ENCODE assay signal across 30 mouse cellular contexts in genomic region chr6:87034395-87034794, GRCm38 (mm10). TPM values are rescaled to one million over a fixed set of nuclear protein-coding genes. Genes with fewer than 3 reads are reported as not detected.
DNase-seq lines count a peak whose midpoint lies in the region; ATAC-seq and TF ChIP-seq lines count a peak whose summit lies in the region.
"Had no signal": no experiment of that assay in that cellular context is flagged by ENCODE, and none has a peak within 500 bp of the region (broad histone marks: within the 10 kb centered on the region; RNA-seq: fewer than 3 reads in every experiment).

No protein-coding gene starts in this region.

- no peaks in the 10 kb centered on the region for H3K9me3 ChIP-seq in lung, postnatal 0 days (ENCODE audit: low read length)
- no peaks in the 10 kb centered on the region for H3K9me3 ChIP-seq in intestine, embryonic 16.5 days (ENCODE audit: control insufficient read depth, low read length)
- H3K9me3 ChIP-seq in kidney, embryonic 16.5 days (ENCODE audit: low read length), result 0 out of 2 replicates have a peak, but pooled peaks cover 6% of the 10 kb centered on the region
- H3K9me3 ChIP-seq: embryonic facial prominence, embryonic 13.5 days; forebrain, embryonic 10.5 days; heart, embryonic 10.5 days had no signal

- no peaks in the 10 kb centered on the region for H3K36me3 ChIP-seq in lung, postnatal 0 days (ENCODE audit: insufficient read depth, low read length)
- H3K36me3 ChIP-seq in intestine, embryonic 16.5 days (ENCODE audit: control insufficient read depth, insufficient read depth, low read length), result no peaks in the 10 kb centered on the region
- H3K36me3 ChIP-seq in small intestine, adult 2 months (ENCODE audit: control insufficient read depth, insufficient read depth, low read length), result no peaks in the 10 kb centered on the region
- H3K36me3 ChIP-seq in kidney, embryonic 16.5 days (ENCODE audit: insufficient read depth, low read length), result 0 out of 2 replicates have a peak, but pooled peaks cover 4% of the 10 kb centered on the region

- no peak overlapping the region for H3K4me2 ChIP-seq in lung, postnatal 0 days (replicated peaks; ENCODE audit: low read depth, low read length)
- H3K4me2 ChIP-seq in intestine, embryonic 16.5 days (ENCODE audit: low read depth, low read length), result no peak overlapping the region
- no peak overlapping the region for H3K4me2 ChIP-seq in kidney, embryonic 16.5 days (replicated peaks; ENCODE audit: low read depth, low read length)
- H3K4me2 ChIP-seq: embryonic facial prominence, embryonic 13.5 days; forebrain, embryonic 13.5 days; hindbrain, embryonic 13.5 days had no signal

- ATAC-seq in lung, postnatal 0 days, result no peak
- ATAC-seq in intestine, embryonic 16.5 days, result peak; percentile 71
- no peak for ATAC-seq in kidney, embryonic 16.5 days (ENCODE audit: low FRiP score, low TSS enrichment)
- ATAC-seq: forebrain, embryonic 13.5 days; forebrain, embryonic 16.5 days; hindbrain, embryonic 16.5 days had no signal

- no peaks in the 10 kb centered on the region for H3K4me1 ChIP-seq in lung, postnatal 0 days (ENCODE audit: insufficient read depth, low read depth, low read length)
- H3K4me1 ChIP-seq in intestine, embryonic 16.5 days (ENCODE audit: control insufficient read depth, insufficient read depth, low read length), result peaks cover 7% of the 10 kb centered on the region
- H3K4me1 ChIP-seq in small intestine, adult 2 months (ENCODE audit: control insufficient read depth, insufficient read depth, insufficient read length, low read length), result peaks cover 41% of the 10 kb centered on the region; the same call in 1 of the 2 replicates
- H3K4me1 ChIP-seq in kidney, embryonic 16.5 days (ENCODE audit: insufficient read depth, low read length), result no peaks in the 10 kb centered on the region
- H3K4me1 ChIP-seq: embryonic facial prominence, embryonic 10.5 days; embryonic facial prominence, embryonic 13.5 days; forebrain, embryonic 10.5 days; forebrain, embryonic 13.5 days; heart, embryonic 10.5 days; hindbrain, embryonic 10.5 days; hindbrain, embryonic 13.5 days had no signal

- no peak for TF ChIP-seq CTCF in lung, postnatal 0 days (IDR thresholded peaks at IDR 0.05)
- TF ChIP-seq CTCF in small intestine, adult 2 months (IDR thresholded peaks at IDR 0.05; ENCODE audit: extremely low read depth, insufficient read length, insufficient replicate concordance, low read depth, low read length), result no peak

- DNase-seq in lung, postnatal 0 days (ENCODE audit: low spot score), result peak; percentile 4
- no peak for DNase-seq in lung, postnatal 10 days
- no peak for DNase-seq in cerebellum, postnatal 14 days
- DNase-seq in frontal cortex, postnatal 25 days (ENCODE audit: low spot score in 2 of 2), result no peak
- DNase-seq: adrenal gland, adult 2 months; adrenal gland, postnatal 14 days; B cell, adult 2 months; cerebellum, adult 11 months; cerebellum, adult 2 months; cerebellum, adult 9-11 months; cerebellum, postnatal 36 days; embryo, embryonic 11 days; gastrocnemius, adult 2 months; gastrocnemius, postnatal 14 days; heart, adult 2 months; heart, postnatal 36 days had no signal

- H3K9ac ChIP-seq in lung, postnatal 0 days (replicated peaks; ENCODE audit: low read depth), result no peak overlapping the region
- no peak overlapping the region for H3K9ac ChIP-seq in intestine, embryonic 16.5 days (ENCODE audit: low read depth, low read length)
- no peak overlapping the region for H3K9ac ChIP-seq in kidney, embryonic 16.5 days (replicated peaks; ENCODE audit: low read length)
- H3K9ac ChIP-seq: embryonic facial prominence, embryonic 13.5 days; forebrain, embryonic 13.5 days; hindbrain, embryonic 13.5 days had no signal

- WGBS in lung, postnatal 0 days, result 75% methylated on average over 3 of the region's 3 CpGs
- WGBS in intestine, embryonic 16.5 days, result 47% methylated on average over 3 of the region's 3 CpGs
- WGBS in small intestine, adult 2 months, result 34% methylated on average over 3 of the region's 3 CpGs
- 86% methylated on average over 3 of the region's 3 CpGs for WGBS in kidney, embryonic 16.5 days

- TF ChIP-seq POLR2A in small intestine, adult 2 months (IDR thresholded peaks at IDR 0.05; ENCODE audit: low read depth, low read length), result no peak

- H3K4me3 ChIP-seq in lung, postnatal 0 days (ENCODE audit: low read depth, low read length), result no peak overlapping the region
- no peak overlapping the region for H3K4me3 ChIP-seq in intestine, embryonic 16.5 days (ENCODE audit: low read length)
- no peak overlapping the region for H3K4me3 ChIP-seq in small intestine, adult 2 months (ENCODE audit: low read depth, low read length)
- H3K4me3 ChIP-seq in kidney, embryonic 16.5 days (ENCODE audit: low read length), result no peak overlapping the region
- H3K4me3 ChIP-seq: embryonic facial prominence, embryonic 10.5 days; embryonic facial prominence, embryonic 13.5 days; erythroblast, embryonic 14.5 days; forebrain, embryonic 10.5 days; forebrain, embryonic 13.5 days; gastrocnemius, adult 2 months; heart, adult 2 months; heart, embryonic 10.5 days; hindbrain, embryonic 10.5 days; hindbrain, embryonic 13.5 days had no signal

- H3K27ac ChIP-seq in lung, postnatal 0 days (ENCODE audit: low read length), result no peak overlapping the region
- peak overlapping the region; percentile 73 for H3K27ac ChIP-seq in intestine, embryonic 16.5 days (ENCODE audit: low read length)
- H3K27ac ChIP-seq in small intestine, adult 2 months (ENCODE audit: insufficient read depth, low read depth, low read length), result peak overlapping the region; percentile 93
- no peak overlapping the region for H3K27ac ChIP-seq in kidney, embryonic 16.5 days (ENCODE audit: low read length)
- H3K27ac ChIP-seq: embryonic facial prominence, embryonic 10.5 days; embryonic facial prominence, embryonic 13.5 days; forebrain, embryonic 10.5 days; forebrain, embryonic 13.5 days; gastrocnemius, adult 2 months; heart, adult 2 months; heart, embryonic 10.5 days; hindbrain, embryonic 10.5 days; hindbrain, embryonic 13.5 days had no signal

- no peak for TF ChIP-seq EP300 in lung, postnatal 0 days (IDR thresholded peaks at IDR 0.05)

- H3K27me3 ChIP-seq in lung, postnatal 0 days (replicated peaks; ENCODE audit: insufficient read depth, low read length), result no peaks in the 10 kb centered on the region
- H3K27me3 ChIP-seq in intestine, embryonic 16.5 days (replicated peaks; ENCODE audit: control insufficient read depth, insufficient read depth, low read length), result no peaks in the 10 kb centered on the region
- H3K27me3 ChIP-seq in small intestine, adult 2 months (ENCODE audit: control insufficient read depth, insufficient read depth, low read length), result no peaks in the 10 kb centered on the region
- H3K27me3 ChIP-seq in kidney, embryonic 16.5 days (ENCODE audit: insufficient read depth, low read length), result no peaks in the 10 kb centered on the region
- H3K27me3 ChIP-seq: CH12.LX; embryonic facial prominence, embryonic 13.5 days; forebrain, embryonic 13.5 days; hindbrain, embryonic 13.5 days had no signal

RNA-seq across cellular contexts. Expression of gene Gfpt1, which starts 8.3 kb away (rescaled TPM):
- 10.8 and 11.5 TPM in 2 replicates for polyA plus RNA-seq in lung, postnatal 0 days (2015; fragmentation: Nextera tagmentation; extraction: Ambion mirVana)
- 24.7 and 25.7 TPM in 2 replicates for polyA plus RNA-seq in intestine, embryonic 16.5 days (2015; fragmentation: Nextera tagmentation; extraction: Ambion mirVana)
- polyA plus RNA-seq in small intestine, adult 2 months (2012; rRNA removed), result 9.1 and 16.0 TPM in 2 replicates
- 18.1 and 20.7 TPM in 2 replicates for polyA plus RNA-seq in kidney, embryonic 16.5 days (2015; fragmentation: Nextera tagmentation; extraction: Ambion mirVana)

RNA-seq across cellular contexts. Expression of gene Nfu1, which starts 25.4 kb away (rescaled TPM):
- 70.7 and 72.9 TPM in 2 replicates for polyA plus RNA-seq in lung, postnatal 0 days (2015; fragmentation: Nextera tagmentation; extraction: Ambion mirVana)
- 110 and 114 TPM in 2 replicates for polyA plus RNA-seq in intestine, embryonic 16.5 days (2015; fragmentation: Nextera tagmentation; extraction: Ambion mirVana)
- 12.9 and 36.3 TPM in 2 replicates for polyA plus RNA-seq in small intestine, adult 2 months (2012; rRNA removed)
- polyA plus RNA-seq in kidney, embryonic 16.5 days (2015; fragmentation: Nextera tagmentation; extraction: Ambion mirVana), result 97.9 and 99.2 TPM in 2 replicates

Comparison
In these comparisons a context has a peak if more than half of its experiments do, and no peak if none do; other contexts are left out.
1. H3K27ac ChIP-seq: peak in intestine, embryonic 16.5 days (single experiment) and small intestine, adult 2 months (single experiment); none in lung, postnatal 0 days (single experiment) and kidney, embryonic 16.5 days (single experiment).